Mouse (Mus musculus) stomach, postnatal 0 days (tissue): ENCODE measurements at regions not wholly inside any gene's neighbourhood (a gene's known extent, or its start where the extent isn't known, plus 50 kb on each side); places are given as distances from the start of the nearest gene placed in this dataset.

Source experiments
- ATAC-seq: fragments of 200-750 bp; cut with Nextera tagmentation; 2 replicates; pipeline ENCODE4 v1.8.0; 2017; ENCODE audit not compliant: low FRiP score, low TSS enrichment
- DNase-seq: peaks from one replicate; pipeline ENCODE4 v3.0.0-alpha.2; 2016; ENCODE audit warnings: low spot score
- H3K27ac ChIP-seq: fragments of 300-500 bp; sonication (generic); replicated peaks from 2 replicates; pipeline ENCODE4 v1.5.1; 2014; ENCODE audit warnings: mild to moderate bottlenecking, control low read depth
- H3K27me3 ChIP-seq: fragments of 300-500 bp; sonication (generic); 2 replicates; pipeline ENCODE4 v1.6.1; 2014; ENCODE audit warnings: low read length; ENCODE audit not compliant: control insufficient read depth, insufficient read depth
- H3K36me3 ChIP-seq: fragments of 300-500 bp; sonication (generic); 2 replicates; pipeline ENCODE4 v1.6.1; 2014; ENCODE audit warnings: low read length, mixed read lengths; ENCODE audit not compliant: control insufficient read depth, insufficient read depth
- H3K4me1 ChIP-seq: fragments of 300-500 bp; sonication (generic); replicated peaks from 2 replicates; pipeline ENCODE4 v1.6.1; 2014; ENCODE audit warnings: antibody characterized with exemption; ENCODE audit not compliant: control insufficient read depth, insufficient read depth
- H3K4me2 ChIP-seq: fragments of 300-500 bp; sonication (generic); replicated peaks from 2 replicates; pipeline ENCODE4 v1.6.1; 2014; ENCODE audit warnings: low read depth, mild to moderate bottlenecking, control low read depth, moderate library complexity
- H3K4me3 ChIP-seq: fragments of 300-500 bp; sonication (generic); 2 replicates; pipeline ENCODE4 v1.5.1; 2014; ENCODE audit warnings: low read depth, low read length, control low read depth
- H3K9ac ChIP-seq: fragments of 300-500 bp; sonication (generic); 2 replicates; pipeline ENCODE4 v1.6.1; 2014; ENCODE audit warnings: mild to moderate bottlenecking, low read length, control low read depth, mixed read lengths
- H3K9me3 ChIP-seq: fragments of 300-500 bp; sonication (generic); 2 replicates; pipeline ENCODE4 v1.6.1; 2016; ENCODE audit warnings: low read length; ENCODE audit not compliant: control insufficient read depth
- CTCF ChIP-seq: IDR thresholded peaks from 2 replicates; pipeline ENCODE4 v1.5.1; 2016; ENCODE audit warnings: antibody characterized with exemption, low read depth, mild to moderate bottlenecking, moderate library complexity
- EP300 ChIP-seq: optimal IDR thresholded peaks from 2 replicates; pipeline ENCODE3; 2016; ENCODE audit warnings: antibody characterized with exemption
- WGBS: fragments of 180-500 bp; shearing (Covaris S2); extraction: QIAGEN DNeasy Blood & Tissue Kit; methylation state at CpG from one replicate; pipeline ENCODE4 v1.1.7; 2014; 5-methylcytosine and 5-hydroxymethylcytosine counted together

GRCm38 (mm10) chr16:29706996-29707395 is 127.9 kb downstream of the Opa1 start:
- no peak for DNase-seq
- ATAC-seq: no peak
- TF ChIP-seq CTCF (no peak), EP300 (no peak)
- H3K27me3 ChIP-seq: no peaks in the 10 kb centered on the region
- WGBS: 94% methylated on average over 4 of the region's 4 CpGs
- no peak overlapping the region for H3K4me3 ChIP-seq
- no peaks in the 10 kb centered on the region for H3K9me3 ChIP-seq
- H3K4me1 ChIP-seq: no peaks in the 10 kb centered on the region
- no peaks in the 10 kb centered on the region for H3K36me3 ChIP-seq
- no peak overlapping the region for H3K4me2 ChIP-seq
- H3K27ac ChIP-seq: no peak overlapping the region
- no peak overlapping the region for H3K9ac ChIP-seq

GRCm38 (mm10) chr16:29707656-29708055 is 128.5 kb downstream of the Opa1 start:
- H3K9ac ChIP-seq: no peak overlapping the region
- H3K4me2 ChIP-seq: no peak overlapping the region
- WGBS: 90% methylated on average over 11 of the region's 11 CpGs
- H3K9me3 ChIP-seq: no peaks in the 10 kb centered on the region
- H3K4me1 ChIP-seq: no peaks in the 10 kb centered on the region
- H3K27me3 ChIP-seq: no peaks in the 10 kb centered on the region
- no peaks in the 10 kb centered on the region for H3K36me3 ChIP-seq
- DNase-seq: no peak
- no peak for ATAC-seq
- no peak overlapping the region for H3K27ac ChIP-seq
- TF ChIP-seq CTCF: no peak
- no peak for TF ChIP-seq EP300
- H3K4me3 ChIP-seq: no peak overlapping the region

GRCm38 (mm10) chr16:29709072-29709471 is 129.9 kb downstream of the Opa1 start:
- no peaks in the 10 kb centered on the region for H3K4me1 ChIP-seq
- TF ChIP-seq EP300 (no peak), CTCF (no peak)
- H3K27me3 ChIP-seq: no peaks in the 10 kb centered on the region
- WGBS: 37% methylated on average over 4 of the region's 4 CpGs
- no peak overlapping the region for H3K4me2 ChIP-seq
- no peak overlapping the region for H3K9ac ChIP-seq
- no peaks in the 10 kb centered on the region for H3K36me3 ChIP-seq
- DNase-seq: no peak
- no peak overlapping the region for H3K27ac ChIP-seq
- no peaks in the 10 kb centered on the region for H3K9me3 ChIP-seq
- ATAC-seq: no peak
- no peak overlapping the region for H3K4me3 ChIP-seq

GRCm38 (mm10) chr16:29711386-29711785 is 132.3 kb downstream of the Opa1 start:
- H3K27me3 ChIP-seq: no peaks in the 10 kb centered on the region
- no peak overlapping the region for H3K4me3 ChIP-seq
- H3K27ac ChIP-seq: no peak overlapping the region
- H3K4me2 ChIP-seq: no peak overlapping the region
- no peak for TF ChIP-seq EP300
- no peaks in the 10 kb centered on the region for H3K9me3 ChIP-seq
- DNase-seq (no peak), ATAC-seq (no peak)
- no peaks in the 10 kb centered on the region for H3K36me3 ChIP-seq
- no peaks in the 10 kb centered on the region for H3K4me1 ChIP-seq
- no peak overlapping the region for H3K9ac ChIP-seq

- H3K9me3 ChIP-seq: no peaks in the 10 kb centered on the region
- H3K27ac ChIP-seq: no peak overlapping the region
- 65% methylated on average over 12 of the region's 12 CpGs for WGBS
- no peak for TF ChIP-seq CTCF
- no peak for TF ChIP-seq EP300
- no peak overlapping the region for H3K4me2 ChIP-seq
- DNase-seq (no peak), ATAC-seq (no peak)
- H3K4me3 ChIP-seq: no peak overlapping the region
- H3K4me1 ChIP-seq: no peaks in the 10 kb centered on the region
- H3K9ac ChIP-seq: no peak overlapping the region
- H3K27me3 ChIP-seq: no peaks in the 10 kb centered on the region
- no peaks in the 10 kb centered on the region for H3K36me3 ChIP-seq
Measured at GRCm38 (mm10) chr16:29711912-29712681, 133.0 kb downstream of the Opa1 start.

GRCm38 (mm10) chr16:29714612-29715127 is 135.5 kb downstream of the Opa1 start:
- Histone ChIP-seq H3K9ac (no peak overlapping the region), H3K4me1 (no peaks in the 10 kb centered on the region), H3K27me3 (no peaks in the 10 kb centered on the region), H3K27ac (no peak overlapping the region), H3K36me3 (no peaks in the 10 kb centered on the region), H3K4me2 (no peak overlapping the region), H3K9me3 (no peaks in the 10 kb centered on the region), H3K4me3 (no peak overlapping the region)
- no peak for DNase-seq
- ATAC-seq: no peak
- 47% methylated on average over 10 of the region's 10 CpGs for WGBS
- TF ChIP-seq CTCF: no peak
- no peak for TF ChIP-seq EP300
